Mouse (Mus musculus) mature B cell (primary cell): ENCODE measurements around the gene Psmc1.

Experiments used
- in situ Hi-C: fragments of 300-500 bp; cut with MboI; formaldehyde crosslinking; loops from 2 replicates; pipeline ENCODE4 v1.14.3; 2019

Psmc1 gene

DNA sequence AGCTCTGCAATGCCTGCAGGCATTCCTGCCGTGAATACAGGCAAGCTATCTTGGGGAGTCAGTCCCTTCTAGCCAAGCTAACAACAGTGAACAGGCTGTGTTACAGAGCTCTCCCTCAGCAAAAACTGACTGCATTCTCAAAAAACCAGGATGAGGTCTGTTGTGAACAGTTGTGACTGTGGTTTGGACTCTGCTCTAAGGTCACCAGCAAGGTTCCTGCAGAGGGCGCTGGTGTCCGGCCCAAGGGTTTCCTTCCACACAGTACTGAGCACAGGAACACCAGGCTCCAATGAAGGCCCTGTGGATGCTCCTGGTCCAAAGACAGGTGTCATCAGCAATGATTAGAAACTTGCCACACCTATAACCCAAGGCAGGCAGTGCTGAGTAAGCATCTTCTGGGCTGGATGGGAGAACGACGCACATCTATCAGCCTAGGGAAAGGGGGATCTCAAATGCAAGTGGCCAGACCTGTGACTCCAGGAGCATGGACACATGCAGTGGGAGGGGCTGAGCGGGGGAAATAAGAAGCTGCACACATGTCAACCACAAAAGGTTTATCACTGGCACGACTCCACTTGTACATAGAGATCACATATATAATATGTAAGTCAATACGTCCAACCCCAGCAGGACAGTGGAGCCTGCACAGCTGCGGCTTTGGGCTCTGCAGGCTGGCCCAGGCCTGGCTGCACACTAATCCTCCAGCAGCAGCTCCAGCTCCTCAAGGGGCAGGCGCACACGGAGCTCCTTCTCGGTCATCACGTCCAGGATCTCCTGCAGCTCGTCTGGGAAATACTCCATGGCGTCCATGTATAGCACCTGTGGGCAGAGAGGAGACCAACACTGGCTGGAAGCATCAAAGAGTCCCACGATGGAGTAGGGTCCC, 15.2 kb downstream of the Psmc1 start:
- in situ Hi-C loops, result no loop called here

DNA sequence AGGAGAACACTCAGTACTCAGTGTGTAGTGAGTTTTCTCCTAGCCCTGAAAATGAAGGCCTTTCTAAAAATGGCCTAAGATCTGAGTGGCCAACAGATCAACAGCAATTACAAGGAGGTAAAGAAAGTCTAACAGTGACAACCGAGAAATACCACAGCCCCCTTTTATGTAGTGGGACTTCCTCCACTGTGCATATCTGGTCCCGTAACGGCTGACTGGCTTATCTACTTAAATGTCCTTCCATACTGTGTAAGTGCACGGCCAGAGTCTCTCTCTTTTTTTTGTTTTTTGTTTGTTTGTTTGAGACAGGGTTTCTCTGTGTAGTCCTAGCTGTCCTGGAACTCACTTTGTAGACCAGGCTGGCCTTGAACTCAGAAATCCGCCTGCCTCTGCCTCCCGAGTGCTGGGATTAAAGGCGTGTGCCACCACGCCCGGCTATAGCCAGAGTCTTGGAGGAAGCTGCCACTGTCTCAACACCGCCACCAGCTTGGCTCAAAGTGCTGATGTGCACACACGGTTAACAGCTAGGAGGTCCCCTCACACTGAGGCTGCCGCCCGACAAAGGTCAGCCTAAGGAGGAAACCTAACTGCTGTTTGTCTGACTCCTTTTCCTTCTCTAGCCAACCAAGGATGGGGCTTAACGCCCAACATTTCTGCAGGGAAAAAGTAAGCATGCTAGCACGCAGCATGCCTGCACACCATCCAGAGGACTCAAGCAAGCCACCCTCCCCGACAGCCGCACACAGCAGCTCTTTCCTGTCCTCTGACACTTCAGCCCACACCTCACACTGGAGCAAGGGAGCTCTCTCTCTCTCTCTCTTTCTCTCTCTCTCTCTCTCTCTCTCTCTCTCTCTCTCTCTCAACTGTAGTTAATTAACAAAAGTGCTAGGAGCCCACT, 17.3 kb downstream of the Psmc1 start:
- in situ Hi-C loops, result no loop called here

DNA sequence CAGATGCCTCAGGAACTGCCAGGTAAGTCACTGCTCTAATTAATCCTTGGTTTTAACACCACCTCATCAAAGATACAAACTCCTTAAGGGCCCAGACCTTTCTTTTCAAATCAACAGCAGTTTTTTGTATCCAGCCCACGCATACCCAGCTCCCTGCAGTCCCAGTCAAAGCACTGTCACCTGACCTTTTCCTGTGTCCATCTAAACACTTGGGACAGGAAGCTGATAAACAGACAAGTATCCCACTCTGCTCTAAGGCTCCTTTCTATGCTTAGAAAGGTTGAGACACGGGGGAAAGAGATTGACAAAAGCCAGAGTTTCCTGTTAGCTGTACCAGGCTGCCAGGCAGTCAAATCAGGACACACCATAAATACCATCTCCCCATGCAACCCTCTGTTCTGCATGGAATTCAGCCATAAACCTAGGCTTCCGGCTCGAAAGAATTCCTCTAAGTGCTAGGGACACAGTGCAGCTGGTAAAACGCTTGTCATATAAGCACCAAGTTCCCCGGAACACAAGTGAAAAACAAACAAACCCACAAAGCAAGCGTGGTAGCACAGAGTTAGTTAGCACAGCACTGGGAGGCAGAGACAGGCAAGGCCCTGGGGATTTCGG, 18.0 kb downstream of the Psmc1 start:
- in situ Hi-C loops, result no loop called here

DNA sequence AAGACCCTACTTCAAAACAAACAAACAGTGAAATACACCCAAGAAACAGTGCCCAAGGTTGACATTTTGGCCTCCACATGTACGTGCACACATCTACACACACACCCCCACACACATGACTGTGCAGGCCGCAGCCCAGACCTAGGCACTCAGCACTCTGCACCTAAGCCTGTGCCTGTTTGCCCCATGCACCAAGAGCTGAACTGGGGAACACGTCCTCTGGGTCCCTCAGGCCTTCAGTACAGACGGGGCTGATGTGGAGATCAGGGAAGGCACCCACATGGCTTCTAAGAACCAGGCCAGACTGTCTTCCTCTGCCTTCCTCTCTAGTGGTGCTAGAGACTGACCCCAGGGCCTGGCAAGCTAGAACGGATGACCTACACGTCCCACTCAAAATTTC, 18.6 kb downstream of the Psmc1 start:
- in situ Hi-C loops, result no loop called here

DNA sequence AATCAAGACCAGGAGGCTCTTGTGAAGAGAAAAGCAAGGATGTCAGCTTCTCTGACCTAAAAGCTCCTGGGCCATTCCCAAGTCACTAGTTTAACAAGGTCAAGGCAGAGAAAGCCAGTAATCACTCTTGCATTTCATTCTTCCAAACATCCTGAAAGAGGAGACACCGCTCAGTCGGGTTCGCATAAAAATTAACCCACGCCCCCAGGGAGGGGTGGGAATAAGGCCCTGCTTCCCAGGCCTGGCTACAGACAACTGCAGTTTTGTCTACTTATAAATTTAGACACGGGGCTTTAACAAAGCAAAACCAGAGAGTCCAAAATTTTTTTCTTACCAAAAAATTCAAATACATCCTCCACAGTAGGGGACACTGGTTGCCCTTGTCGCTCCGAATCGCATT, 19.0 kb downstream of the Psmc1 start:
- in situ Hi-C loops, result no loop called here

DNA sequence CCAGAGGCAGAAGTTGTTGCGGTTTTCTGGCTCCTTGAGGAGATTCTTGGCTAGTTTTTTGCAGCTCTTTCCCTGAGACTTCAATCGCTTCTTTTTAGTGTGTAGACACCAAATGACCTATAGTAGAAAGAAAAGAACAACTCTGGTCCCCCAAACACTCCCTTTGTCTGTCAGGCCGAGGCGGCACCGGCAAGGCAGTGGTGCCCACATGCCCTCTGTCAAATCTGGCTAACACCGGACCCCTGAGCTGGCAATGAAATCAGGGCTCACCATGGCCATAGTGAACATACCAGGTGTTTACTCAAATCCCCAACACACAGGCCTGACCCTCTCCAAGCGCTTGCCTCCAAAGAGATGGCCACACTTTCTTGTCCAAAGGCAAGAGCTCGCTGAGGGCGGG, 21.2 kb downstream of the Psmc1 start:
- in situ Hi-C loops, result no loop called here

DNA sequence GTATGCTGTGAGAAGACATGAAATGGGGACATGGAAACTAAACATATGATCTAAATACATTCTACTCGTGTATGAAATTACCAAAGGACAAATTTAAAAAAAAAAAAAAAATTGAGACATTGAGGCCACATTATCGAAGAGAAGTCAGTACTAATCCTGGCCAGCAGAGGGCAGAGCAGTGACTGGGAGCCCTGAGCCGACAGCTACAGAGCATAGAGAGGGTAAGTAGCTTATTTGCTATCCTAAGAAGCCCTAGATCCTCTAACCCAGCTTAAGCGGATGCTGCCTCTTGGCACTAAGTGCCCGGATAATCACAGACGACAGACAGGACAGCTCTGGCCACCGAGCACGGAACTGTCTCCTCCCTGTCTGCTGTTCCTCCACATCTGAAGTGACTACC, 21.7 kb downstream of the Psmc1 start:
- in situ Hi-C loops, result no loop called here

DNA sequence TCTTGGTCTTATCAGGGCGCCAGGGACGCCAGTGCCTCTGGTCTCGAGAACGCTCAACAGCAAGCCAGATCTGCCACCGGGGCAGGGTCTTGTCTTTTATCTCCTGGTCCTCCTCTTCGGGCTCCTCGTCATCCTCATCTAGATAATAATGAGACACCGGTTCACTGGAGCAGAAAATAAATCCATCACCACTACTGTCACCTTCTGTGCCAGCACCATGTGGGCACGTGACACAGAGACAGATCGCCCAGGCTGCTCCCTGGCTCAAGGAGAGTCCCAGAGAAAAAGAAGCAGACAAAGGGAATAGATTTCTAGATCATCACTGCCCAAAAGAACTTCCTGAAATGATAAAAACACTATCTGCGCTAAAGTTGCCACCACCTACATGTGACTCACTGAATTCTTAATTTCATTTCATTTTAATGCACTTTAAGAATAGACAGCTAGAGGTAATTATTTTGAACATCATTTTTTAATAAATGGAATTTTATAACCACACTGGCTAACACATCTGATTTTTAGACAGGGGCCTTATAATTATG, 24.5 kb downstream of the Psmc1 start:
- in situ Hi-C loops, result no loop called here

DNA sequence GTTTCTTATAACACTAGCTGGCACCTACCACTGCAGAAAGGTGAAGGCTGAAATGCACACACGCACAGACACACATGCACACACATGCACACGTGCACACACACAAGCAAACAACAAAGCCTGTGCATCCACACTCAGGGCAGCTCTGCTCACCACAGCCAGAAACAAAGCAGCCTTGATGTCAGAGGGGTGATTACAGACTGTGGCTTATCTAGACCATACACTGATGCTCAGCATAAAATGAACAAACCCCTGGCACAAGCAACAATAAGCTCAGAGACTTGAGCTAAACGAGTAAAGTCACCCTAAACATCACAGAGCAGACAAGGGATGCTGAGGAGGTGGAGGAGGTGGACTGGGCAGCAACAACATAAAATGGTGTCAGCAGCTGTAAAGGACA, 25.2 kb downstream of the Psmc1 start:
- in situ Hi-C loops, result no loop called here

DNA sequence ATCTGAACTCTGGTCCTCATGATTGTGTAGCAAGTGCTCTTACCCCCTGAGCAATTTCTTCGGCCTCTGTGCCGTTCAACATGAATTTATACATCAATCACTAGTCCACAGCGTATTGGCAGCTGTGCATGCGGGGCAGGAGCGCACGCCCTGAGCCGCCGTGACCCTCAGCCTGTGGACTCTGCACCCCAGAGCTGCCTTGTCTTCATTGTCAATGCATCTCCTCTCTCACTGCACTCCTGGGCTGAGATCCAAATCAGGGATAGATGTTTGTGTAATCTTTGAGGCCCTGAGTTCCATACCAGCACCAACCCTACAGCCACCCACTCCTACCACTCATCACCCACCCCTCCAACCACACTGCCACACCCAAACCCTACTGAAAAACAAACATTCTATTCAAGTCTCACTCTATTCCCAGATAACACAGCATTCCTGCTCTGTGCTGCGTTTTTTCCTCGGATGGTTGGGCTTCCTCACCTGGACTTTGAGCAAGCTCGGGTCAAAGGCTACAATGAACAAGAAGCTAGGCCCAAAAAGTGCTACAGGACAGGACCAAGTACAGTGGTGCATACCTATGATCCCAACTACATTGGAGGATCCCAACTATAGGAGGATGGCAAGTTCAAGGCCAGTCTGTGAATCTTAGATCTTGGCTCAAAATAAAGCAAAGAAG, 33.0 kb downstream of the Psmc1 start:
- in situ Hi-C loops, result no loop called here

DNA sequence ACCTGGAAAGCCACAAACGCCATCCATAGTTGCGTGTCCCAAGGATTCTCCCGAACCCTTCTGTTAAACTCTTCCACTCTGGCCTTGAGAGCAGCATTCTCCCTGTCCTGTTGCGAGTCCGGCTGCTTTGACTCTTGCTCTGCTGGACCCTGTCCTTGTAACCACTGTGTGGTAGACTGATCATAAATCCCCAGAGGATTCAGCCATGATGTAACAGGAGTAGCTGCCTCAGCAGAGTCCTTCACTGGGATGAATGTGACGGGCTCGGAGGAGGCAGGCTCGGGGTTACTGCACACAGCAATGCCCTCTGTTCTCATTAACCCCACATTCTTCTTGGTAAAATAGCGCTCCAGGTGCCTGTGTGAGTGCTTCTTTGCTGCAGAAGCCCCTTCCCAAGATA, 33.8 kb downstream of the Psmc1 start:
- in situ Hi-C loops, result no loop called here

DNA sequence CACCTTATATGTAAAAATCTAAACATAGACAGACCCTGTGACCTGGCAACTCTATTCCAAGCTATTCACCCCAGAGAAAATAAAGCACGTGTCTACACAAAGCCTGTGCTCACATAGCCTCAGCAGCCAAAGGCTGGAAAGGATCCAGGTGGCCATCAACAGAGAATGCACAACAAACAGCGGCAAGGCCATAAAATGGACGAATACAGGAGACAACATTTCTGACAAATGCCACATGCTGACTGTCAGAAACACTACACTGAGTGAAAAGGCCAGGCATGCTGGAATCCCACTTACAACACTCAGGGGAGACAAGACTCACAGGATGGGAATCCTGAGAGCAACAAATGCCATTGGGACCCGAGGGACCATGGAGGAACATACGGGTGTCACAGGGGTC, 34.3 kb downstream of the Psmc1 start:
- in situ Hi-C loops, result no loop called here

DNA sequence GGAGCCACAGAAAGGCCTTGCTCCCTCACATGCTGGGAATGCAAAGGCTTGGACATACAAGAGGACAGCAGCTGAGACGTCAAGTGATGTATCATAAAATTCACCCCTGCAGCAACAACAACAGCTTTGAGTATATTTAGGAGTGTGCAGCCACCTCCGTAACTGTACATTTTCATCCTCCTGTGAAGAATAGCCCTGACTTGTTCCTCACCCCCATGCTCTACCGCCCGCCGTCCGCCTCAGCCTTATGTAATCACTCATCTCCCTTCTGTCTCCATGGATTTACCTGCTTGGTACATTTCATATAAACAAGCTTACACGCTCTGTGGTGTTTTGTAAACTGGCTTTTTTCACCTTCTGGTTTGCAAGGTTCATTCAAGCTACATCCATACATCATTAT, 42.5 kb downstream of the Psmc1 start:
- in situ Hi-C loops, result no loop called here

DNA sequence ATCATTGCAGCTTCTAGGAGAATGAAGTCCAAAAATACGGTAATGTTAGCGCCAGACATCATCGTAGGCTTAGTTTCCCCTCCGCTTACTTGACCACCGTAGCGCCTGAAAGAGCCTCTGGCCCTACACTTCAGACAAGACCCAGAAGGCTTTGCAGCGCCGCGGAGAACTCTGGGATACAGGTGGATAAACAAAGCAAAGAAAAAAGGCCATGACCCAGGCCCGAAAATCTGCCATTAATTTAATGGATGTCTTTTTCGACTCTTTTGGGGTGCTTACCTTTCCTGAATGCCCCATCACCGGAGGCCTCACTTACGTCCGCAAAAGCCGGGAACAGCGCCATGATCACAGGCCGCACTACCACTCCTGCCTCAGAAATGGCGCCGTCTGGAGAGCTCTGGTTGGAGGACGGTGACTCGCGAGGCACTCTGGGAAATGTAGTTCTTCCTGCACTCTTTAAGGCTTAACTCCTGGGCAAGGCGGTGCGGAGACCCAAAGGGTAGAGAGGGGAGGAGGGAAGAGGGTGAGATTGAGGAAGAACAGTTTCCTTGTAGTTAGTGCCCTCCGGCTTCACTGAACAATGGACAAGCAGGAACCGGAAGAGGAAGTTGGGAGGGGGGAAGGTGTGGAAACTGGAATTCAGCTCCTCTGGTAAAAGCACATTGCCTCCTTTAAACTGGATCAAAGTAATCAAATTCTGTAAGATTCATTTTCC, 49.5 kb downstream of the Psmc1 start, which contains the start of gene Nrde2:
Gene Nrde2 (minus strand): TSS at position 393 of the 715 bp plus-strand sequence.
- in situ Hi-C loops, result no loop called here

DNA sequence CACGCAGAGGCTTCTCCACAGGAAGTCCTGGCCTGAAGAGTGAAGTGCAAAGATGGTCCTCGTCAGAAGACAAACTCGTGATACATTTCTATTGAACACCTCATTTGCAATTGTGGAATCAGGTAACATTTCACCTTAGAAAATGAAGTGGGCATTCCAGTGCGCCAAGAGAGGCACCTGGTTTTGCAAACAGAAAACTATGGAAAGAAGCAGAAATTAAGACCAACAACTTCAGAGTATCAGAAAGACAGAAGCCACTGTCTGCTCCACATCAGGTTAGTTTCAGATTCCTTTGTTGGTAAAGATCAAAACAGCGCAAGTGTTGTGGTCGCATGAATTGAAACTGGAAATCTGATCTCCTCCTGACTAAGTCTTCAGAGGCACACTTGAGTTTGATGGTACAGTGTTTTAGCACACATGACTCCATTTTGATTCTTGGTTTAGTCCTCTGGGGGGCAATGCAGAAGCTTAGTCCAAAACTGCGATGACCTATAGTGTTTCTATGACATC, 55.1 kb downstream of the Psmc1 start:
- in situ Hi-C loops, result no loop called here

DNA sequence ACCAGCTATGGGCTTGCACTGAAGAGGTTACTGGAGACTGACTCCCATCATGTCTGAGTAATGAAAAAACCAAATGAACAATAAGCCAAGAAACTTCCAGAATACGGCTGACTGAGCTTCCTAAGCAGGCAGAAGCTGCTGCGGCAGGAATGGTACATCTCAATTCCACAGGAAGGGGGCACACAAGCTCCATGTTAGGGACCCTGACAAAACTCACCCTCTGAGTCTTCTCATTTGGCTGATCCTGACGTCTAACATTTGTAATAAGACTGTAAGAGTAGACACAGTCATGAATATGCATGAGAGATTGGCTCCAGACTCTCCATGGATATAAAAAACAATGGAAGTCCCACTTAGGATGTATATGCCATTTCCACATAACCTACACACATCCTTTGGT, 56.2 kb downstream of the Psmc1 start:
- in situ Hi-C loops, result no loop called here

DNA sequence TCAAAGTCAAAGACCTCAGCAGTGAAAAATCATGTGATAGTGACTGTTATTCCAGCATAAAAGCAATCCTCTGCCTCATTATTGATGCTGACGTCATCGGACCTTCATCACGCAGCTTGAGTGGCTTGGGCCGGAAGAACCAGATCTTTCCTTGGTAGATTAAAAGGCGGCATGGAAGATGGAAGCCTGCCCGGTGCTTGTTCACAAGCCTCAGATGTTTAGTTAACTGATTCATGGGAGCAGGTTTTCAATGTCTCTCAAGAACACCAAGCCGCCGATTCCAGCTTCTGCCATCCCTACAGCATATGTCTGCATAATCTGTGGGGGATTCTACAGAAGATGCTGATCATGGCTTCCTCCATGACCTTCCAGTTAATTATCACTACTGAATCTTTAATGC, 57.0 kb downstream of the Psmc1 start:
- in situ Hi-C loops, result no loop called here

DNA sequence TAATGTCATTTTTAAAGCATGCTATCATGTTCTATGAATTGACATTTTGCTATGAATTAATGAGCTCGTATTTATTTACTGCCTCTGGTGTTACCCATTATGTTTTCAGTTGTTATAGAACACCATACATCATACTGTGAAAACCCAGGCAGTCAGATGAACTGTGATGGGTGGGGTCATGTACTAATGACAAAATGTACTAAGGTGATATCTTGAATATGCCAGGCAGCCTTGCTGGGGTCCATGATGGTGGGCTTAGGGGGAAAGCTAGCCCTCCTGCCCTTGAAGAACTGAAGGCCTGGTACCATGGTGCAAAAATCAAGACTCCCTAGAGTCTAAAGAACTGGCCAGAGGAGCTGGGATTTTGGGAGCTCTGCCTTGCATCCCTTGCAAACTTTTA, 57.5 kb downstream of the Psmc1 start:
- in situ Hi-C loops, result no loop called here

DNA sequence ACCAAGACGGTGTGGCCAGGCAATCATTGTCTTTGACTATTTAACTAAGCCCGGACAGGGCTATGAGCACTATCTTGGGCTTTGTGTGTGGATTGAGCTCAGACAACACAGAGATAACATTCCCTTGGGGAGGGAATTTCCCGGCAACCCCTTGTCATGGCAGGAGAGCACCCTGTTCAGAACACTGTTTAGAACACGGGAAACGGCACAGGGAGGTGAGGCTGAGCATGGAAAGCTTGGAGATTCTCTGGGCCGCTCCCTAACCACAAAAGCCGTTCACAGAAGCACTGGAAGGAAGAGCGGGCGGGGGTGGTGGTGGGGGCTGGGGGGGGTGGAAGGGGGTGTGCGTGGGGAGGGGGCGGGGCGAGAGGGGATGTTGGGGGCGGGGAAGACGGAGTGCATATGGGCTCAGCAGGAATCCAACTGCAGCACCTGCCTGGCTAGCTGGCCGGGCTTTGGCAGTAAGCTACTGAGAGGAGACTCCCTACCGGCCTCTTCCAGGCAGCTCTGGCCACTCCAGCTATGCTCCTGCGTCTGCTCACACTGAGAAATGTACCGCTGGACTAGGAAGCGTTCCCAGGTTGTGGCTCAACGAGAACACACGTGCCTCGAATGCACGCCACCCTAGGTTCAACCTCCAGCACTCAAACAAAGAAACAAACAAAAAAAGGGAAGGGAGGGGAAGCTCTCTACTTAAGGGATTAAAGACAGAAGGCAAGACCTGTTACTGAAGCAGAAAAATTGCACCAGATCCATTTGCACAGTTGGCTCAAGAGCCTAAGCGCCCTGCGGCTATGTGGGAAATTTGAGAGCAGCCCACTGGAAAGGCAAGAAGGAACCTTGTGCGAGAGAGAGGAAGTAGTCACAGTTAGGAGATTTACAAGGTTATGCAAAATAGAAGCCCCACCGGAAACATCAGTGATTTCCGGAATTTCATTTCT, 58.2 kb downstream of the Psmc1 start:
- in situ Hi-C loops, result no loop called here

DNA sequence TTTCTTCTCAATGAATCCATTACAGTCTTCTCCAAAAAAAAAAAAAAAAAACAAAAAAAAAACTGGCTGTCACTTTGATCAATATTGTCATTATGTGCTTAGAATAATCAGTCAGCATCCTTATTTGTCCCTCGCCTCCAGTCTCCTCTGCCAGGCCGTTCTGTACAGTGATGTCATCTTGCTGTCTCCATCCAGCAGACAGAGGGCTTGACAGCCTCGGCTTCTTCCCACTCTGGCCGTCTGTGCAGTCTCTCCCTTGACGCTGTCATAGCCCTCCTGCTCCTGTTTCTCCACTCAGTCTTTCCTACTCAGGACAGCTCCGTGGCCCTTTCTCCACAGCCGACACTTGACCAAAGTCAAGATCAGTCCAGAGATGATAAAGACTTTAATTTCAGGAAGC, 62.5 kb downstream of the Psmc1 start:
- in situ Hi-C loops, result no loop called here
